Mouse (Mus musculus): ENCODE data around the gene Gm28230. TPM values are rescaled to one million over a fixed set of nuclear protein-coding genes. Genes with fewer than 3 reads are reported as not detected.

The Gm28230 gene
- 0.05 TPM in 1 of 2 replicates, not detected in the other for polyA plus RNA-seq (2015; fragmentation: Nextera tagmentation; extraction: Ambion mirVana)

- H3K4me2 ChIP-seq, result peak within 1 kb of the TSS; percentile 27
- no peak for ATAC-seq (ENCODE audit: borderline replicate concordance, extremely low read depth, low FRiP score, low TSS enrichment)
- no peak within 1 kb of the TSS for H3K9ac ChIP-seq
- 12% methylated on average over 5 of the region's 5 CpGs for WGBS
- H3K9me3 ChIP-seq, result no peaks in the 10 kb centered on the region
- H3K4me1 ChIP-seq, result no peaks in the 10 kb centered on the region
- no peak within 1 kb of the TSS for H3K27ac ChIP-seq
- peaks cover 99% of the 10 kb centered on the region for H3K27me3 ChIP-seq
- H3K36me3 ChIP-seq, result no peaks in the 10 kb centered on the region
- peak within 1 kb of the TSS; percentile 11 for H3K4me3 ChIP-seq
Measured at GRCm38 (mm10) chr2:74726551-74726950, at the start of gene Gm28230. TSS of gene Gm28230 (plus strand) at chr2:74726728.

GRCm38 (mm10) chr2:74677106-74677505 is 49.4 kb upstream of the Gm28230 start:
- no peak overlapping the region for H3K4me2 ChIP-seq
- H3K9ac ChIP-seq, result no peak overlapping the region
- no peaks in the 10 kb centered on the region for H3K36me3 ChIP-seq
- H3K27me3 ChIP-seq, result peaks cover 100% of the 10 kb centered on the region
- 16% methylated on average over 2 of the region's 2 CpGs for WGBS
- no peak for ATAC-seq (ENCODE audit: borderline replicate concordance, extremely low read depth, low FRiP score, low TSS enrichment)
- H3K4me1 ChIP-seq, result peaks cover 8% of the 10 kb centered on the region
- H3K9me3 ChIP-seq, result no peaks in the 10 kb centered on the region
- no peak overlapping the region for H3K27ac ChIP-seq
- H3K4me3 ChIP-seq, result no peak overlapping the region

- H3K4me3 ChIP-seq, result no peak within 1 kb of the TSS
- H3K4me1 ChIP-seq, result peaks cover 13% of the 10 kb centered on the region
- H3K4me2 ChIP-seq, result no peak within 1 kb of the TSS
- no peaks in the 10 kb centered on the region for H3K9me3 ChIP-seq
- ATAC-seq (ENCODE audit: borderline replicate concordance, extremely low read depth, low FRiP score, low TSS enrichment), result no peak
- no peak within 1 kb of the TSS for H3K27ac ChIP-seq
- peaks cover 100% of the 10 kb centered on the region for H3K27me3 ChIP-seq
- H3K9ac ChIP-seq, result no peak within 1 kb of the TSS
- 3% methylated on average over 15 of the region's 15 CpGs for WGBS
- no peaks in the 10 kb centered on the region for H3K36me3 ChIP-seq
Measured at GRCm38 (mm10) chr2:74678891-74679595, 47.5 kb upstream of the Gm28230 start, which contains the start of gene Hoxd11. TSS of gene Hoxd11 (plus strand) at chr2:74679557.

DNA sequence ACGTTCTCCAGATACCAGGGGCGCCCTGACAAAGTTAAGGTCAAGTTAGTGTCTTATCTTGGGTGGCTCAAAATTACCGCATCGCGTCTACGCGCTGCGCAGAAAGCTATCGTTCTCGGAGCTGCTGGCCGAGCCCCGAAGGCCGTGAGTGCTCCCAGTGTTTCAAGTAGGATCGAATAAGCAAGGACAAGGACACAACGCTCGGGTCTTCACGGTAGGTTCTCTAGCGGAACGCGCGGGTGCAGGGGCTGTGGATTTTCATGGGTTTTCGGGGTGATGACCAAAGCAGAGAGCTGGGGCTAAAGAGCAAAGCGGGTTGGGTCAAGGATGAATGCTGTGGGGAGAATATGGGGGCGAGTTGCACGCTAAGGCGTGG is 46.9 kb upstream of the Gm28230 start:
- no peak overlapping the region for H3K9ac ChIP-seq
- H3K4me2 ChIP-seq, result no peak overlapping the region
- no peak overlapping the region for H3K4me3 ChIP-seq
- H3K4me1 ChIP-seq, result peaks cover 13% of the 10 kb centered on the region
- ATAC-seq (ENCODE audit: borderline replicate concordance, extremely low read depth, low FRiP score, low TSS enrichment), result no peak
- H3K27ac ChIP-seq, result no peak overlapping the region
- H3K9me3 ChIP-seq, result no peaks in the 10 kb centered on the region
- H3K27me3 ChIP-seq, result peaks cover 100% of the 10 kb centered on the region
- no peaks in the 10 kb centered on the region for H3K36me3 ChIP-seq
- WGBS, result under 1% methylated on average over 26 of the region's 26 CpGs

DNA sequence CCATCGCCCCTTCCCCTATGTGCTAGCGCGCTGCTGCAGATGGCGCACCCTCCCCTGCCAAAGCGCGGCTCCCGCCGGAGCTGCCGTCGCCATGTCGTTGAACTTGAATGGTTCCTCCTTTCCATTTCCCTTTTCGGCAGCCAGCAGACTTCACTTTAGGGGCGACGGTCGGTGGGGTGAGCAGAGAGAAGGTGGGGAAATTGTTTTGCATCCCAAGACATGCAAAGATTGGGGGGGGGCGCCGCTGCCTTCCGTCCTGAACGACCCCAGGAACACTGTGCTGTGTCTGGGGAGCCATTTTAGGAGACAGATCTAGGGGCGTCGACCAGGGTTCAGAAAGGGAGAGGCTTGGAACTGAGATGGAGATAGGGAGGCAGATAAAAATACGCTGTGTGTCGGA is 46.5 kb upstream of the Gm28230 start:
- H3K27ac ChIP-seq, result no peak overlapping the region
- no peak overlapping the region for H3K4me3 ChIP-seq
- H3K4me2 ChIP-seq, result no peak overlapping the region
- peaks cover 13% of the 10 kb centered on the region for H3K4me1 ChIP-seq
- peaks cover 100% of the 10 kb centered on the region for H3K27me3 ChIP-seq
- no peak overlapping the region for H3K9ac ChIP-seq
- WGBS, result under 1% methylated on average over 23 of the region's 23 CpGs
- ATAC-seq (ENCODE audit: borderline replicate concordance, extremely low read depth, low FRiP score, low TSS enrichment), result no peak
- H3K9me3 ChIP-seq, result no peaks in the 10 kb centered on the region
- H3K36me3 ChIP-seq, result no peaks in the 10 kb centered on the region

DNA sequence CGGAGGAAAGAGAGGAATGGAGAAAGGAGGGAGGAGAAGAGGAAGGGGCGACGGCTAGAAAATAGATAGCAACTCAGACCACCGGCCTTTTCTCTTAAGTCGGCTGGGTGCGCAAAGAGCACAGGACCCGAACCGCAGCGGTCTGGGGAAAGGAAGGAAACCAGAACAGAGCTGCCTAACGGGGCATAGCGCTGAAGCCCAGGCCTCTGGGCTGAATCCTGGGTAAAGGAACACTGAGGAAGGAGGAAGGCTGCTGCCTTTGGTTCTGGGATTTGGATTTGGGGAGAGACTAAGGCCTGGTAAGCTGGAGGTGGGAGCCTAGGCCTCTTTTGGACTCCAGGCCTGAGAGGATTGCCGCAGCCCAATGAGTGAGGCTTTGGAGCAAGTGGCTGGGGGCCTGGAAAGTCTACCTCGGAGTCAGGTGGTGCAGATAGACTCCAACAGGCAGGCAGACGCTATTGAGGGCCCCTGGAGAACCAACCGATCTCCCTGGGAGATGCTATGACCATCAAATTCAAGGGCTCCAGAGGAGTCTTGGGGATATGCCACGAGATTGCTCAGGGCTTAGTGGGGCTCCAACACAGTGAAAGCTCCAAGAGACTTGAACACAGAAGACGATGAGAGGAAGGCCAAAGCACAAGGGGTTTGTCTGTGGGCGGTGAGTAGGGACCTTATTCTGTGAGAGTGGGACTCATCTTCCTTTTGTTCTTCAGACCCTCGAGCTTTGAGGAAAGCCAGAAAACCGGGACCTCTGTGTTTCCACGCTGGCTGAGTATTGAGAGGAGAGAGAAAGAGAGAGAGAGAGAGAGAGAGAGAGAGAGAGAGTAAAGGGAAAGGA is 45.7 kb upstream of the Gm28230 start:
- H3K36me3 ChIP-seq, result no peaks in the 10 kb centered on the region
- peaks cover 100% of the 10 kb centered on the region for H3K27me3 ChIP-seq
- H3K4me1 ChIP-seq, result peaks cover 13% of the 10 kb centered on the region
- no peak for ATAC-seq (ENCODE audit: borderline replicate concordance, extremely low read depth, low FRiP score, low TSS enrichment)
- H3K27ac ChIP-seq, result no peak overlapping the region
- no peaks in the 10 kb centered on the region for H3K9me3 ChIP-seq
- 3% methylated on average over 21 of the region's 21 CpGs for WGBS
- no peak overlapping the region for H3K9ac ChIP-seq
- H3K4me2 ChIP-seq, result no peak overlapping the region
- no peak overlapping the region for H3K4me3 ChIP-seq

DNA sequence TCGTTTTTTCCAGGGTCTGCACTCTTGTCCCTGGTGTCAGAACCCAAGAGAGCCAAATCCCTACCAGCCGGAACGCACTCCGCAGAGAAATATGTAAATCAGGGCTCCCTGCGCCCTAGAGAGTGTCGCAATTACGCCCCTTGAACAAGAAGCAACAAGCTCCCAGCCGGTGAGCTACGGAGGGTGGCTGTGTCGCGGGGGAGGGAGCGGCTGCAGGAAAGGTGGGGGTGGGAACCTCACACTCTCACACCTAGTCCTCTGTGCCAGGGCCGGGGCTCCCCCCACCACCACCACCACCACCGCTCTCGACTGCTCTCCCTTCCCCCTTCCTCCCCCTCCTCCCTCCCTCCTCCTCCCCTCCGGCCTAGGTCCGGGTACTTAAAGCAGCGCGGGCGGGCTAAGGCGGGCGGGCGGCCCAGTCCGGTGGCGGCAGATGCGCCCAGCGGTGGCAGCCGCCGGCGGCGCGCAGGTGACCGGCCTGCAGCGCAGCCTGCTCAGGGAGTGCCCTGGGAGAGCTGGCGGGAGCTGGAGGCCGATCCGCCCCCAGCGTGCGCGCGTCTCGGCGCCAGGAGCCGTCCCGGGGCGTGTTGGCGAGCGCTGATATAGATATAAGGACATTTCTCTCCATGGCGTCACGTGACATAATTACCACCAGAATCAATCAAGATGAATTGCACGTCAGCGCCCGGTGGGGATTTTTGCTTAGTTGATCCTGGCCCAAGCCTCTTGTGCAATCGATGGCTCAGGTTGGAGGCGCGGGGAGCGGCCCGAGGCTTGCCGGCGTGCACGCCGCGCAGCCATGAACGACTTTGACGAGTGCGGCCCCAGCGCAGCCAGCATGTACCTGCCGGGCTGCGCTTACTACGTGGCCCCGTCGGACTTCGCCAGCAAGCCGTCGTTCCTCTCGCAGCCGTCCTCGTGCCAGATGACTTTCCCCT is 44.7 kb upstream of the Gm28230 start:
- Histone ChIP-seq H3K27ac (no peak overlapping the region), H3K9me3 (no peaks in the 10 kb centered on the region), H3K4me1 (peaks cover 13% of the 10 kb centered on the region), H3K9ac (no peak overlapping the region), H3K4me3 (peak overlapping the region; percentile 20), H3K4me2 (peak overlapping the region; percentile 46), H3K27me3 (peaks cover 99% of the 10 kb centered on the region), H3K36me3 (no peaks in the 10 kb centered on the region)
- under 1% methylated on average over 78 of the region's 78 CpGs for whole genome bisulfite sequencing
- no peak; the same call in 1 of the 2 replicates for ATAC-seq (ENCODE audit: borderline replicate concordance, extremely low read depth, low FRiP score, low TSS enrichment)

DNA sequence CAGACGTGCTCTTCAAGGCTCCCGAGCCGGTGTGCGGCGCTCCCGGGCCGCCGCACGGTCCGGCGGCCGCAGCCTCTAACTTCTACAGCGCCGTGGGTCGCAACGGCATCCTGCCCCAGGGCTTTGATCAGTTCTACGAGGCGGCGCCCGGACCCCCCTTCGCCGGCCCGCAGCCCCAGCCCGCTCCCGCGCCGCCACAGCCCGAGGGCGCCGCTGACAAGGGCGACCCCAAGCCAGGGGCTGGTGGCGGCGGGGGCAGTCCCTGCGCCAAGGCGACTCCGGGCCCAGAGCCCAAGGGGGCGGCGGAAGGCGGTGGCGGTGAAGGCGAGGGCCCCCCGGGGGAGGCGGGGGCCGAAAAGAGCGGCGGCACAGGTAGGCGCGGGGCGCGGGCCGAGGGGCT is 43.7 kb upstream of the Gm28230 start:
- Histone ChIP-seq H3K27me3 (peaks cover 99% of the 10 kb centered on the region), H3K4me2 (peak overlapping the region; percentile 46), H3K27ac (no peak overlapping the region), H3K36me3 (no peaks in the 10 kb centered on the region), H3K9me3 (no peaks in the 10 kb centered on the region), H3K4me1 (peaks cover 13% of the 10 kb centered on the region), H3K9ac (no peak overlapping the region), H3K4me3 (peak overlapping the region; percentile 20)
- ATAC-seq (ENCODE audit: borderline replicate concordance, extremely low read depth, low FRiP score, low TSS enrichment), result no peak
- under 1% methylated on average over 45 of the region's 51 CpGs for WGBS

DNA sequence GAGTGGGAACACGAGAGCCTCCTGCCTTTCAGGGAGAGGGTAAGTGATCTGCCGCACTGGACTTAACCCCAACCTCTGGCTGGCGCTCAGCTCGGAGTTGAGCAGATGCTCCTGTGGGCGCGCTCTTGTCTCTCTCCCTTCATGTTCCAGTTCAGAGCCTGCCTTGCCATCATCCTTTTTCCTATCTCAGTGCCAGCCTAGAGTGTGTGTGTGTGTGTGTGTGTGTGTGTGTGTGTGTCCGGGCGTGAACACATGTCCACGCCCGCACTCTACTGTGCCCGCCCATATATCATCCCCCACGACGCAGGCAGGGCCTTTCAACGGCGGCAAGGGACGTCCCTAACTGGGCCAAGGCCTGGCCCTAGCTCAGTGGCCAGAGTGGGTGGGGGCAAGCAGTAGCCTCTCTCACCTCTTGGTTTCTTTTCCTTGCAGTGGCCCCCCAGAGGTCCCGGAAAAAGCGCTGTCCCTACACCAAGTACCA is 43.0 kb upstream of the Gm28230 start:
- H3K4me1 ChIP-seq, result peaks cover 13% of the 10 kb centered on the region
- H3K27ac ChIP-seq, result no peak overlapping the region
- no peak overlapping the region for H3K4me3 ChIP-seq
- no peaks in the 10 kb centered on the region for H3K9me3 ChIP-seq
- H3K9ac ChIP-seq, result no peak overlapping the region
- no peak for ATAC-seq (ENCODE audit: borderline replicate concordance, extremely low read depth, low FRiP score, low TSS enrichment)
- H3K27me3 ChIP-seq, result peaks cover 99% of the 10 kb centered on the region
- WGBS, result 1% methylated on average over 18 of the region's 18 CpGs
- H3K36me3 ChIP-seq, result no peaks in the 10 kb centered on the region
- no peak overlapping the region for H3K4me2 ChIP-seq

GRCm38 (mm10) chr2:74684106-74684505 is 42.4 kb upstream of the Gm28230 start:
- H3K9me3 ChIP-seq, result no peaks in the 10 kb centered on the region
- WGBS, result 2% methylated on average over 12 of the region's 12 CpGs
- no peak for ATAC-seq (ENCODE audit: borderline replicate concordance, extremely low read depth, low FRiP score, low TSS enrichment)
- peaks cover 99% of the 10 kb centered on the region for H3K27me3 ChIP-seq
- peaks cover 13% of the 10 kb centered on the region for H3K4me1 ChIP-seq
- no peak overlapping the region for H3K4me2 ChIP-seq
- H3K36me3 ChIP-seq, result no peaks in the 10 kb centered on the region
- H3K9ac ChIP-seq, result no peak overlapping the region
- no peak overlapping the region for H3K4me3 ChIP-seq
- H3K27ac ChIP-seq, result no peak overlapping the region

DNA sequence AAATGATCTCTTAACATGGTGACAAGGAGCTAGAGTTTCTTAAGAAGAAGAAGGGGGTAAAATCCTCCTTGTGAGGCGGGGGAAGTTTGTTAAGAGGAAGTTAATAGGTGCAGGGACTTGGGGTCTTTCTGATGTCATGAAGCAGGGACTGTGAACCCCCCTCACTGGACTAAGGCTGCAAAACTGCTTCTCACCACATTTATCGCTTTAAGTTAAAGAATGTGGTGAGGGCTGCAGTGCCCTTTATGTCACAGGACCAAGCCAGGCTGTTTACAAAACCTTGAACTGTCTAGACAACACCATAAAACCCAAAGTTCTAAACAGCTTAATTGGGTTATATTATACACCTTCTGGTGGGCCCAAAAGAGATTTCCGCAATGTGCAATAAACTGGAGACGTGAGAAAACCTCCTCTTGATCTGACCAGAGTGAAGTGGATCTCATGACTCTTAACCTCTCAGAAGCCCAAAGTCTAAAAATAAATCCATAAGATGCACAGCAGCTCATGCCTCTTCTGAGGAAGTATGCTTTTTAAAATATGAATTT is 41.4 kb upstream of the Gm28230 start:
- Histone ChIP-seq H3K4me3 (no peak overlapping the region), H3K27ac (no peak overlapping the region), H3K9ac (no peak overlapping the region), H3K4me2 (no peak overlapping the region), H3K9me3 (no peaks in the 10 kb centered on the region), H3K4me1 (peaks cover 13% of the 10 kb centered on the region), H3K36me3 (no peaks in the 10 kb centered on the region), H3K27me3 (peaks cover 99% of the 10 kb centered on the region)
- ATAC-seq (ENCODE audit: borderline replicate concordance, extremely low read depth, low FRiP score, low TSS enrichment), result no peak
- WGBS, result 12% methylated on average over 4 of the region's 4 CpGs
